Mouse (Mus musculus) thymus, postnatal 36 days (tissue): ENCODE results near the gene Ralgapa2.

Experiments
- DNase-seq, 2 experiments: peaks; one replicate each; pipeline ENCODE4 v3.0.0; 2022; ENCODE audit warnings: mixed read lengths in 2 of 2

Ralgapa2 gene

GRCm38 (mm10) chr2:146511911-146512580, at the start of gene Ralgapa2:
Gene Ralgapa2 (minus strand): TSS chr2:146512344.
- DNase-seq = peak; percentile 99

DNA sequence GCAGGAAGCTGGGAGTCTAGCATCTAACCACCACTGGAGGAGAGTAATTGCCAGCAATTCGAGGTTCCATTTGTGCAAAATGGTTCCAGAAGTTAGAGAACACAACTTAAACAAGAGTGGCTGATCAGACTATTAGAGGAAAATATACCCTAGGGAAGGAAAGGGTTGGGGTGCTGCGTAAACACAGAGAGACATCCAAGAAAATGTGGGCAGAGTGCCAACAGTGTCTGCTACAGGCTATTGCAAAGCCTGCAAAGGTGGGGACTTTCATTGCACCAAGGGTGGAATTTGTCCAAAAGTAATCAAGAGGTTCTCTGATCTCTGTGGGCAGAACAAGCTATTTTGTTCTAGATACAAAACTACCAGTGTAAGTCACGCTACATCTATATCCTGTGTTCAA, 49.4 kb upstream of the Ralgapa2 start:
- no peak for DNase-seq

DNA sequence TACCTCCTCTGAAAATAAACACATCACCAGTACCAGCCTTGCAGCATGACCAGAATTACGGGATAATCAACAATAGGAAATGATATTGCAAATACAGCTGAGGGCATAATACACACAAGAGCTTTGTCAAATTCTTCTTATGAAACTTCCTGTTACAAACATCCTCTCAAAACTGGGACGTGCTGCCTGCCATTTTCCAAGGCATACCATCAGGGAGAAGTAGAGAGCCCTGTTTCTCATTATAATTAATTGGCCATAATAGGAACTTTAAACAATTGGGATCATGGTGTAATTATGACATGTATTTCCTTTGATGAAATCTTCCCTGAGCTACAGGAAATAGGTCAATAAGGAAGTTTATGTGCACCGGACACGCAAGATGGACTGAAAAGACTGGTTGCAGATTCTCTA, 48.5 kb upstream of the Ralgapa2 start:
- DNase-seq = no peak

GRCm38 (mm10) chr2:146556148-146556547, 44.0 kb upstream of the Ralgapa2 start:
- no peak for DNase-seq

GRCm38 (mm10) chr2:146555351-146555750, 43.2 kb upstream of the Ralgapa2 start:
- DNase-seq = no peak

DNA sequence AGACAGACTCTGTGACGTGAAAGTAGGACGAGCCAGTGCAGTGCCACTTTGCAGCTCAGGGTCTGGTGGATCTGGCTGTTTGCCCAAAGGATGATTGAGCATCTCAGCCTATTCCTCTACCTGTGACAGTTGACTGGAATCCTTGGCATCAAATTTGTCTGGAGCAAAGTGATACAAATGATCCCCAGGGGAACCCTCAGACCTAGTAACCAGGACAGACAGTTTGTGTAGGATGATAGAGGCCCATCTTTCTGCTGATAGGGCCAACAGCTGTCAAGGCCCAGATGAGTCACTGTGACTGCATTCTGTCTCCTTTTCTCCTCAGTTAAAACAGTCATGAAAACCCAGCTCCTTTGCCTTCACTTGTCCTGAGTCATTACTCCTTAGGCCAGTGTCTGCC, 41.6 kb upstream of the Ralgapa2 start:
- no peak for DNase-seq

DNA sequence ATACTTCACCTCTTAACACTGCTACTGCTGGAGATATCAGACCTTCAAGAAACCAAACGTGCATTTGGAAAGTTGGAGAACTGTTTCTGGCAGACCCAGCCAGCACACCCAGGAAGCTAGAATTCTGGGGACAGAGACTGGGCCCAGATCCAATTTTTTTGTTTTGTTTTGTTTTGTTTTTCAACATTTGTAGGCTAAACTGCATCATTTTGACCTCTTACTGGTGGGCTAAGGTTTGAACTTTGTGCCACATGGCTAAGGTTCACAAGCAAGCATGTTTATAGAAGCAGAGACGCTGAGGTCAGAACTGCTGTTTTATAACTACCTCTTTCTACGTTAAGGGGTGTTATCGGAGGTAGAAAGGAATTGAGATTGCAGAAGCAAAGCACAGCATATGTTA, 39.7 kb upstream of the Ralgapa2 start:
- no peak for DNase-seq

DNA sequence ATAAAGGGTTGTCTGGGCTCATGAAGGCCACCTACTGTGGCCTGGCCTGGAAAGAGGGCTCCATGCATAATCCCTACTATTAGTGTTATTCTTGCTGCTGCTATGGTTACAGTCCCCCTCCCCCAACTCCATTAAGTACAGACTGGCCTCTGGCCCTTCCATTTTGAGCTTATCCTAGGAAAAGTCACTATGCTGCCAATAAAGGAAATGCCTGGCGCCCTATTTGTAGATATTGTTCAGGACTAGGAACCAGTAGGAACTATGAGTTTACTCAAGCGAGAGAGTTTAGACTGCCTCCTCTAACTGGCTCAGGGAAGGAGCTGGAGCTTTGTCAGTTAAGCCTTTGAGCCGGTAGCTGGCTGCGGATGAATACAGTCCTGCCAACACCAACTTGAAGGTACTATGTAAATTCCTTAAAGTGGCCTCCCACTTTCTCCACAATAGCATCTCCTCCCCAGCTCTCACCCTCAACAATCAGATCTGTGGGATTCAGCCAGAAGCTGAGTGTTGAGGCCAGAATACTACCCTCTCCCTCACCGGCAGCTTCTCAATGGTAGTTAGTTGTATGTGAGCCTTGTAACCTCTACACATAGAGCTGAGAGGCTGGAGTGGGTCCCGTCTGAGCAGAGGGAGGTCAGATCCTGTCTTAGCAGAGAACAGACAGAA, 37.1 kb upstream of the Ralgapa2 start:
- DNase-seq = no peak

GRCm38 (mm10) chr2:146544155-146544814, 32.1 kb upstream of the Ralgapa2 start:
- DNase-seq = no peak

GRCm38 (mm10) chr2:146533118-146533949, 21.2 kb upstream of the Ralgapa2 start:
- DNase-seq = no peak

GRCm38 (mm10) chr2:146532493-146532892, 20.3 kb upstream of the Ralgapa2 start:
- no peak for DNase-seq

DNA sequence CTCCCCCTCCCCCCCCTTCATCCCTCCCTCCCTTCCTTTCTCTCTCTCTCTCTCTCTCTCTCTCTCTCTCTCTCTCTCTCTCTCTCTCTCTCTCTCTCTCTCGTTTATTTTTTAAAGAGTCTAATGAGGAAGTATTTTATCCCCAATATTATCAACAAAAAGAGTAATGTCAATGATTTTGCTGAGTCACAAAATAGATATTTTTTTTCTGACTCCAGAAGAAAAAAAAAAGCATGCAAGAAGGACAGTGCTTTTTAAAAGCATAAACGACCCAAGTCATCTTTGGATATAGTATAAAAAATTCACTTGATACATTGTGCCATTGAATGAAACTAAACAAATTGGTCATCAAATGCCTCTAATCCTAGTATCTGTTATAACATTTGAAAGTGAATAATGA, 13.3 kb upstream of the Ralgapa2 start:
- DNase-seq = no peak

- no peak for DNase-seq
Observed at GRCm38 (mm10) chr2:146524685-146525415, 12.7 kb upstream of the Ralgapa2 start.

- no peak for DNase-seq
Observed at GRCm38 (mm10) chr2:146516894-146517293, 4.8 kb upstream of the Ralgapa2 start.

GRCm38 (mm10) chr2:146515081-146515480, 2.9 kb upstream of the Ralgapa2 start:
- no peak for DNase-seq

DNA sequence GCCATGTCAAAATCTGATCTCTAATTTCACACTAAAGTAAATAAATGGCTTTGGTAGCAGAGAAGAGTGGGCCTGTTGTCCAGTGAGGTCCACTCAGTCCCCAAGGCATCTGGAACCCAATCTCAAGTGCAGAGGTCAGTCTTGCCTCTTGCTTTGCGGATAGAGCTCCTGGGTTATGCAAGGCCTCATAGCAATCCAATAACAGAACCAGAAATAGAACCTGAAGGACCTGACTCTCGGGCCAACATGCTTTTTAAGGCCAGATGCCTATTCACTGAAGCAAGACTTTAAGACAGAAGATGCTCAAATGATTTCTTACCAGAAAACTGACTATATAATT, 407 bp upstream of the Ralgapa2 start:
- peak in 1 of 2 experiments; percentile 9 for DNase-seq

DNA sequence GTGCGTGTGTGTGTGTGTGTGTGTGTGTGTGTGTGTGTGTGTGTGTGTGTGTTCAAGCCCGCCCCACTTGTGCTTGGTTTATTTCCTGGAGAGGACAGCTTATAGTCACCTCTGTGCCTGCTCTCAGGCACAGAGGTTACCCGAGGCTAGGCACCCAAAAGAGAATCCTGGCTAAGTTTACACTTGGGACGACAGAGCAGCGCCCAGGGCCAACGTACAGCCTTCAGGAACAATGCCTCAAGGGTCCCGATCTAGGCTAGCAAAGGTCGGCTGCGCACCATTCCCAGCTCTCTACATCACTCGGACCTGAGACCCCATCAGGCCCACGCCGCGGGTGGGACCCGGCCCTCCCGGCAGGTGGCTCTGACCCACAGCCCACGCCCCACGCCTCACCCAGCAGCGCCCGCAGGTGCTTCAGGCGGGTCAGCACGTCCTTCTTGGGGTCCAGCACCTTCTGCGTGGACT, 711 bp downstream of the Ralgapa2 start:
- DNase-seq = no peak

GRCm38 (mm10) chr2:146510780-146511179, 1.4 kb downstream of the Ralgapa2 start:
- DNase-seq = no peak

- no peak for DNase-seq
Observed at GRCm38 (mm10) chr2:146502578-146503311, 9.4 kb downstream of the Ralgapa2 start.

- no peak for DNase-seq
Observed at GRCm38 (mm10) chr2:146500067-146500466, 12.1 kb downstream of the Ralgapa2 start.

- no peak for DNase-seq
Observed at GRCm38 (mm10) chr2:146499111-146499510, 13.0 kb downstream of the Ralgapa2 start.

GRCm38 (mm10) chr2:146498298-146498697, 13.8 kb downstream of the Ralgapa2 start:
- DNase-seq = no peak
